Mouse (Mus musculus) intestine, embryonic 14.5 days (tissue): ENCODE results near the gene Ifi205. TPM values are rescaled to one million over a fixed set of nuclear protein-coding genes. Genes with fewer than 3 reads are reported as not detected.
"Not testable (repeated sequence)": the region's sequence is repeated elsewhere in the genome, so short reads cannot be mapped to it uniquely, and the experiment has no call there.

Source experiments
- ATAC-seq: fragments of 200-750 bp; cut with Nextera tagmentation; replicated peaks from 2 replicates; pipeline ENCODE4 v1.8.0; 2017; ENCODE audit warnings: low read depth, moderate number of reproducible peaks, moderate TSS enrichment, moderate library complexity; ENCODE audit not compliant: low FRiP score, low TSS enrichment
- DNase-seq: peaks from one replicate; pipeline ENCODE4 v3.0.0-alpha.2; 2018; ENCODE audit warnings: low spot score
- H3K27ac ChIP-seq: fragments of 300-500 bp; sonication (generic); 2 replicates; pipeline ENCODE4 v1.5.1; 2014; ENCODE audit warnings: low read depth, mild to moderate bottlenecking, control low read depth
- H3K27me3 ChIP-seq: fragments of 300-500 bp; sonication (generic); replicated peaks from 2 replicates; pipeline ENCODE4 v1.6.1; 2014; ENCODE audit warnings: low read length, control low read depth; ENCODE audit not compliant: control insufficient read depth, insufficient read depth
- H3K36me3 ChIP-seq: fragments of 300-500 bp; sonication (generic); 2 replicates; pipeline ENCODE4 v1.6.1; 2014; ENCODE audit warnings: low read length, control low read depth; ENCODE audit not compliant: control insufficient read depth, insufficient read depth
- H3K4me1 ChIP-seq: fragments of 300-500 bp; sonication (generic); replicated peaks from 2 replicates; pipeline ENCODE4 v1.6.1; 2014; ENCODE audit warnings: low read length, control low read depth, mixed read lengths; ENCODE audit not compliant: control insufficient read depth, insufficient read depth
- H3K4me2 ChIP-seq: fragments of 300-500 bp; sonication (generic); 2 replicates; pipeline ENCODE4 v1.6.1; 2014; ENCODE audit warnings: low read length
- H3K4me3 ChIP-seq: fragments of 300-500 bp; sonication (generic); 2 replicates; pipeline ENCODE4 v1.5.1; 2014; ENCODE audit warnings: low read depth, low read length, control low read depth, mixed read lengths
- H3K9ac ChIP-seq: fragments of 300-500 bp; sonication (generic); 2 replicates; pipeline ENCODE4 v1.6.1; 2014; ENCODE audit warnings: mild to moderate bottlenecking, low read length
- H3K9me3 ChIP-seq: fragments of 300-500 bp; sonication (generic); 2 replicates; pipeline ENCODE4 v1.6.1; 2016; ENCODE audit warnings: low read length, control low read depth; ENCODE audit not compliant: control insufficient read depth
- WGBS: fragments of 180-500 bp; shearing (Covaris S2); extraction: QIAGEN DNeasy Blood & Tissue Kit; methylation state at CpG from one replicate; pipeline ENCODE4 v1.1.7; 2014; 5-methylcytosine and 5-hydroxymethylcytosine counted together
- polyA plus RNA-seq: library from polyadenylated mRNA; unstranded; fragments of >200 nt; fragmentation: Nextera tagmentation; extraction: Ambion mirVana; gene quantifications from 2 replicates; pipeline ENCODE4 v1.2.1, GENCODE M21; 2014

Gene Ifi205
- polyA plus RNA-seq, 1 experiment from 2014 or later = 0.88 TPM

- not testable (repeated sequence) for H3K4me3 ChIP-seq, H3K4me1 ChIP-seq, DNase-seq, H3K9me3 ChIP-seq, H3K9ac ChIP-seq, H3K4me2 ChIP-seq, H3K36me3 ChIP-seq, H3K27me3 ChIP-seq, ATAC-seq, H3K27ac ChIP-seq
- WGBS = 74% methylated on average over 5 of the region's 6 CpGs
Measured at GRCm38 (mm10) chr1:174048227-174048626, 16.6 kb upstream of the Ifi205 start.

- Histone ChIP-seq H3K27me3 (no peaks in the 10 kb centered on the region), H3K4me2 (no peak overlapping the region), H3K9ac (no peak overlapping the region), H3K4me1 (no peaks in the 10 kb centered on the region), H3K27ac (no peak overlapping the region), H3K4me3 (no peak overlapping the region), H3K9me3 (no peaks in the 10 kb centered on the region), H3K36me3 (no peaks in the 10 kb centered on the region)
- ATAC-seq = no peak
- DNase-seq = no peak
- WGBS = 59% methylated on average over 2 of the region's 2 CpGs
Measured at GRCm38 (mm10) chr1:174044431-174044830, 12.8 kb upstream of the Ifi205 start.

- ATAC-seq, DNase-seq, H3K4me3 ChIP-seq, H3K4me2 ChIP-seq, H3K36me3 ChIP-seq, H3K27me3 ChIP-seq, H3K27ac ChIP-seq, H3K9me3 ChIP-seq, H3K4me1 ChIP-seq, H3K9ac ChIP-seq: not testable (repeated sequence)
- WGBS = 93% methylated on average over 12 of the region's 12 CpGs
Measured at GRCm38 (mm10) chr1:174042091-174042884, 10.7 kb upstream of the Ifi205 start.

GRCm38 (mm10) chr1:174040523-174041177 is 9.0 kb upstream of the Ifi205 start, which contains the start of gene Olfr433:
TSS of gene Olfr433 (plus strand) at chr1:174040705.
- ATAC-seq = 0 out of 2 replicates have a peak, but pooled peaks have one; percentile 53
- no peak within 1 kb of the TSS for H3K27ac ChIP-seq
- 75% methylated on average over 7 of the region's 7 CpGs for WGBS
- no peak within 1 kb of the TSS for H3K9ac ChIP-seq
- H3K4me3 ChIP-seq = no peak within 1 kb of the TSS
- H3K36me3 ChIP-seq = no peaks in the 10 kb centered on the region
- H3K4me1 ChIP-seq = no peaks in the 10 kb centered on the region
- H3K27me3 ChIP-seq = no peaks in the 10 kb centered on the region
- peak; percentile 61 for DNase-seq
- no peaks in the 10 kb centered on the region for H3K9me3 ChIP-seq
- no peak within 1 kb of the TSS for H3K4me2 ChIP-seq

GRCm38 (mm10) chr1:174038480-174038879 is 6.9 kb upstream of the Ifi205 start:
- DNase-seq (no peak), ATAC-seq (no peak)
- Histone ChIP-seq H3K4me3 (no peak overlapping the region), H3K9ac (no peak overlapping the region), H3K36me3 (no peaks in the 10 kb centered on the region), H3K27ac (no peak overlapping the region), H3K4me2 (no peak overlapping the region), H3K4me1 (no peaks in the 10 kb centered on the region), H3K27me3 (no peaks in the 10 kb centered on the region), H3K9me3 (no peaks in the 10 kb centered on the region)
- 78% methylated on average over 3 of the region's 3 CpGs for WGBS

GRCm38 (mm10) chr1:174035841-174036240 is 4.2 kb upstream of the Ifi205 start:
- Histone ChIP-seq H3K4me2 (no peak overlapping the region), H3K27ac (no peak overlapping the region), H3K4me3 (no peak overlapping the region), H3K36me3 (no peaks in the 10 kb centered on the region), H3K27me3 (no peaks in the 10 kb centered on the region), H3K9ac (no peak overlapping the region), H3K4me1 (no peaks in the 10 kb centered on the region), H3K9me3 (no peaks in the 10 kb centered on the region)
- no peak for ATAC-seq
- no peak for DNase-seq
- 67% methylated on average over 4 of the region's 4 CpGs for WGBS

GRCm38 (mm10) chr1:174007050-174007449 is 24.6 kb downstream of the Ifi205 start:
- H3K27me3 ChIP-seq, H3K4me3 ChIP-seq, DNase-seq, H3K36me3 ChIP-seq, H3K9ac ChIP-seq, H3K4me2 ChIP-seq, H3K9me3 ChIP-seq, ATAC-seq, H3K4me1 ChIP-seq, H3K27ac ChIP-seq: not testable (repeated sequence)

- H3K36me3 ChIP-seq, H3K4me3 ChIP-seq, ATAC-seq: not testable (repeated sequence)
Measured at GRCm38 (mm10) chr1:174004352-174005109, 27.1 kb downstream of the Ifi205 start.

More at GRCm38 (mm10) chr1:174004352-174005109, 27.1 kb downstream of the Ifi205 start:
- not testable (repeated sequence) for H3K4me2 ChIP-seq, H3K4me1 ChIP-seq, H3K27ac ChIP-seq, H3K27me3 ChIP-seq, H3K9ac ChIP-seq, DNase-seq, H3K9me3 ChIP-seq
- 74% methylated on average over 2 of the region's 3 CpGs for WGBS
